In genomic region chr19:59470913-59471312, GRCm38 (mm10) we compare ENCODE assay signal across 15 mouse cellular contexts. TPM values are rescaled to one million over a fixed set of nuclear protein-coding genes. Genes with fewer than 3 reads are reported as not detected.
DNase-seq lines count a peak whose midpoint lies in the region; ATAC-seq and TF ChIP-seq lines count a peak whose summit lies in the region.
"Had no signal": no experiment of that assay in that cellular context is flagged by ENCODE, and none has a peak within 500 bp of the region (broad histone marks: within the 10 kb centered on the region; RNA-seq: fewer than 3 reads in every experiment).

No protein-coding gene starts in this region.

- peak; percentile 67 for DNase-seq in brain, embryonic 14.5 days (ENCODE audit: low read depth)
- DNase-seq in embryo, embryonic 10 days (ENCODE audit: low spot score), result peak; percentile 31
- DNase-seq in midbrain, embryonic 11.5 days (ENCODE audit: low spot score, missing footprints), result peak; percentile 90
- no peak for DNase-seq in right cerebral cortex, postnatal 25 days
- DNase-seq in layer of hippocampus, adult 18-20 months (ENCODE audit: low spot score in 2 of 2), result no peak
- no peak for DNase-seq in thymus, postnatal 0 days (ENCODE audit: low spot score)
- DNase-seq: gastrocnemius, postnatal 36 days; kidney, postnatal 10 days; thymus, postnatal 25 days had no signal

- peak overlapping the region; percentile 34; the same call in 1 of the 2 replicates for H3K4me2 ChIP-seq in forebrain, embryonic 16.5 days (ENCODE audit: low read length)
- peak overlapping the region; percentile 32 for H3K4me2 ChIP-seq in midbrain, embryonic 11.5 days
- H3K4me2 ChIP-seq: limb, embryonic 15.5 days had no signal

- H3K9me3 ChIP-seq in forebrain, embryonic 16.5 days (ENCODE audit: control insufficient read depth, low read length), result no peaks in the 10 kb centered on the region
- H3K9me3 ChIP-seq in midbrain, embryonic 11.5 days (ENCODE audit: control insufficient read depth, low read length), result no peaks in the 10 kb centered on the region
- H3K9me3 ChIP-seq: limb, embryonic 15.5 days had no signal

- WGBS in forebrain, embryonic 16.5 days, result under 1% methylated on average over 13 of the region's 13 CpGs
- whole genome bisulfite sequencing in midbrain, embryonic 11.5 days, result 1% methylated on average over 13 of the region's 13 CpGs

- peaks cover 36% of the 10 kb centered on the region for H3K27me3 ChIP-seq in forebrain, embryonic 16.5 days (replicated peaks; ENCODE audit: control insufficient read depth, insufficient read depth, low read length)
- peaks cover 72% of the 10 kb centered on the region for H3K27me3 ChIP-seq in midbrain, embryonic 11.5 days (ENCODE audit: control insufficient read depth, insufficient read depth, low read length)

- TF ChIP-seq POLR2A in brain, embryonic 14.5 days (IDR thresholded peaks at IDR 0.05; ENCODE audit: borderline replicate concordance, extremely low read depth, insufficient read depth, insufficient read length, poor library complexity, severe bottlenecking), result no peak

- H3K4me1 ChIP-seq in forebrain, embryonic 16.5 days (replicated peaks; ENCODE audit: control insufficient read depth, insufficient read depth, low read length), result peaks cover 50% of the 10 kb centered on the region
- peaks cover 32% of the 10 kb centered on the region for H3K4me1 ChIP-seq in midbrain, embryonic 11.5 days (ENCODE audit: control insufficient read depth, insufficient read depth, low read length)

- no peaks in the 10 kb centered on the region for H3K36me3 ChIP-seq in forebrain, embryonic 16.5 days (ENCODE audit: control insufficient read depth, insufficient read depth)
- no peaks in the 10 kb centered on the region for H3K36me3 ChIP-seq in midbrain, embryonic 11.5 days (ENCODE audit: control insufficient read depth, insufficient read depth, low read length)
- H3K36me3 ChIP-seq: limb, embryonic 15.5 days had no signal

- no peak for TF ChIP-seq CTCF in brain, embryonic 14.5 days (IDR thresholded peaks at IDR 0.05; ENCODE audit: borderline replicate concordance, extremely low read depth, insufficient read depth, insufficient read length)

- no peak for ATAC-seq in forebrain, embryonic 16.5 days
- ATAC-seq in midbrain, embryonic 11.5 days (ENCODE audit: low FRiP score), result no peak
- ATAC-seq: activated CD4-positive, CD25-positive, alpha-beta regulatory T cell, adult 4 months had no signal

- H3K27ac ChIP-seq in forebrain, embryonic 16.5 days (ENCODE audit: low read length), result no peak overlapping the region
- H3K27ac ChIP-seq in midbrain, embryonic 11.5 days (ENCODE audit: low read depth, low read length), result no peak overlapping the region
- H3K27ac ChIP-seq: limb, embryonic 15.5 days had no signal

- H3K4me3 ChIP-seq in forebrain, embryonic 16.5 days (replicated peaks; ENCODE audit: low read length), result no peak overlapping the region
- 0 out of 2 replicates have a peak overlapping the region, but pooled peaks have one; percentile 9 for H3K4me3 ChIP-seq in midbrain, embryonic 11.5 days (ENCODE audit: low read depth, low read length)
- H3K4me3 ChIP-seq: erythroblast, embryonic 14.5 days; limb, embryonic 15.5 days had no signal

- no peak overlapping the region; the same call in 1 of the 2 replicates for H3K9ac ChIP-seq in forebrain, embryonic 16.5 days (replicated peaks; ENCODE audit: low read depth, low read length)
- H3K9ac ChIP-seq in midbrain, embryonic 11.5 days (ENCODE audit: low read length), result 0 out of 2 replicates have a peak overlapping the region, but pooled peaks have one; percentile 20
- H3K9ac ChIP-seq: limb, embryonic 15.5 days had no signal

RNA-seq across cellular contexts. Expression of gene Emx2, which starts 12.7 kb away (rescaled TPM):
- 17.7 and 20.7 TPM in 2 replicates for polyA plus RNA-seq in brain, embryonic 14.5 days (2012; rRNA removed)
- 13.1 and 13.8 TPM in 2 replicates for polyA plus RNA-seq in forebrain, embryonic 16.5 days (2015; fragmentation: Nextera tagmentation; extraction: Ambion mirVana)
- 12.1 and 12.2 TPM in 2 replicates for polyA plus RNA-seq in midbrain, embryonic 11.5 days (2014; fragmentation: Nextera tagmentation; extraction: Ambion mirVana)
- 10 to 100 TPM; 29.4 to 31.3 TPM for total RNA-seq in layer of hippocampus, adult 18-20 months (2021)
- 0.12 TPM in 1 of 2 replicates, not detected in the other for polyA plus RNA-seq in thymus, postnatal 0 days (2015; fragmentation: Nextera tagmentation; extraction: Ambion mirVana)
- polyA plus RNA-seq: activated CD4-positive, CD25-positive, alpha-beta regulatory T cell, adult 4 months; erythroblast, embryonic 14.5 days; neural tube, embryonic 14.5 days; spleen, adult 2 months had no signal

Comparison
In these comparisons a context has a peak if more than half of its experiments do, and no peak if none do; other contexts are left out.
1. DNase-seq: peak in brain, embryonic 14.5 days (single experiment), embryo, embryonic 10 days (single experiment) and midbrain, embryonic 11.5 days (single experiment); none in right cerebral cortex, postnatal 25 days (single experiment), layer of hippocampus, adult 18-20 months (0 of 2) and thymus, postnatal 0 days (single experiment).
2. RNA of gene Emx2, which starts 12.7 kb away (polyA plus RNA-seq): 17.7 to 20.7 TPM in brain, embryonic 14.5 days, 13.1 to 13.8 TPM in forebrain, embryonic 16.5 days and 12.1 to 12.2 TPM in midbrain, embryonic 11.5 days; 0.12 TPM in thymus, postnatal 0 days; every median in the first group is over 10 times any median in the second.